Mouse (Mus musculus): Measurements from ENCODE around the gene Bsn.
"Not testable (repeated sequence)": the region's sequence is repeated elsewhere in the genome, so short reads cannot be mapped to it uniquely, and the experiment has no call there.

Bsn gene

DNA sequence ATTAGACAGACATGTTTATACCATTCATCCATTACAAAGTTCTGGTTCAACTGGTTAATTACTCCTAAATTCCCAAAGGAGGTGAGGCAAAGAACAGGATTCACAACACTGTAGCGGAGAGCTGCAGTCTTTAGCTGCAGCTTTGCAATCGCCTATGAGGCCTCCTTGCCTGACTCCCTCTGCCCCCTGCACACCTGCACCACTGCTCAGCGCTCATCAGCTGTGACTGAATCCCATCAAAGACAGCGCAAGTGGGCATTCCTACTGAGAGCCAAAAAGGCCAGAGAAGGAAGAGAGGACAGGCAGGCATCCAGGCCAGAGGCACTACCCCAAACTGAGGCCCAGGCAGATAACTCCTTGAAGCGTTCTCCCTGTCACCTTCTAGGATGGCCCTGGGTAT is 42.6 kb downstream of the Bsn start:
- DNase-seq: no peak

DNA sequence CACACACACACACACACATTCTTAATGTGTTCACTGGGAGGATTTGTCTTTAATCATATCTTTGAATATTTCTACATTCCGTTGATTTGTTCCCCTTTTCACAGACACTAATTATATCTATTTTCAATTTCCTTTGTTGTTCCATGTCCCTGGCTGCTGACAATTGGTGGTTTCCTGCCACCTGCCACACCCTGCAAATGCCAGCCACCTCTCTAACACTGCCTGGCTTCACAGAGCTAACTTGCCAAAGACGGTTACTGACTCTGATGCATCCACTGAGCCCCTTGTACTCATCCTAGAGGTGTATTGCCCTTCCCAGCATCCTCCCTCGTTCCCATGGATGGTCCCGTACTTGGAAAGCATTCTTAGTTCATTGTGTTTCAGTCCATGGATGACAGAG is 43.7 kb downstream of the Bsn start:
- DNase-seq: peak in 1 of 2 experiments; percentile 30

DNA sequence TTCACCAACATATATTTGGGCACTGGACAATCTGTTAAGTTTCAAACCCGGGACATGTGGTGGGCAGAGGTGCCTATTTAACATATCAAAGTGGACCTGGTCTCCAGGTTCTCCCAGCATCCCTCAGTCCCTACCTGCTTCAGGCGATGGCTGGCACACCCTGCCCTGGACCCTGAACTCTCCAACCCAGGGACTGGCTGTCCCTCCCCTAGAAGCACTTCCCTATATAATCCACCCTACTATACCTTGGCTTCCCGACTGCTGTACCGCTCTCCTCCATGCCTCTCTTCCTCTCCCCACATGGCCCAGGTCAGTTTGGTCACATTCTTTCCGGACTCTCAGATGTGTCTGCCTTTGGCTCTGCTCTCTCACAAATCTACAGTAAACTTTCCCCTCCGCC is 44.4 kb downstream of the Bsn start:
- DNase-seq: no peak

DNA sequence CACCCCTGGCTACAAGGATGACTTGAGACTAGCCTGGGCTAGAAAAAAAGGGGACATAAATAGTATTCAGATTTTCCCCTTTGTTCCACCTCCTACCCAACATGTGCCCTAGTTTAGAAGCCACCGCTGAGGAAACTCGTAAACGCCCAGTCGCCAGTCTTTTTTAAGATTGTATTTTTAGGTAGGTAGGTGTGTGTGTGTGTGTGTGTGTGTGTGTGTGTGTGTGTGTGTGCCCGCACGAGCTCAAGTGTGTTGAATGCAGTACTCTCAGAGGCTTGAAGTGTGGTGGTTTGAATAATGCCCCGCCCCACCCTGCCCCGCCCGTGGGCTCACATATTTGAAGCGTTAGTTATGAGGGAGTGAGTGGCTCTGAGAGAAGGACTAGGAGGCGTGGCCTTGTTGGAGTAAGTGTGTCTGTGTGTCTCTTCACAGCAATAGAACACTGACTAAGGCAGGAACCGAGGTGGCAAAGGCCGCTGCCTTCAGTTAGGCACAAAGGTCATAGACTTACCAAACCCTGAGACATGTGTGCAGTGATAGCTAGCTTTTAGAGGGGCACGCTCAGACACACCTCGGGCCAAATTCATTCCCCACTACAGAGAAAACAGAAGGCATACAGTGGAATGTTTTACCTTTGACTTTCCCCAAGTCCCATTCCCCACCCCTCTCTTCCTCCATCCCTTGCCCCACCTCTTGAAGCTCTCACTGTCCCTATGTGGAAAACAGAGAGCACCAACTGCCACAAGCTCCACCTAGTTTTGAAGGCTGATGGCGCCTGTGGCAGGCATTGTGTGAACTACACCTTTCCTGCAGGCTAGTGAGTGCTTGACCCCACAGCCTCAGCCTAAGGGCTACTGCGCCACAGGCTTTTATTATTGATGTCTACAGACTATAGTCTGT is 45.6 kb downstream of the Bsn start:
- no peak for DNase-seq

DNA sequence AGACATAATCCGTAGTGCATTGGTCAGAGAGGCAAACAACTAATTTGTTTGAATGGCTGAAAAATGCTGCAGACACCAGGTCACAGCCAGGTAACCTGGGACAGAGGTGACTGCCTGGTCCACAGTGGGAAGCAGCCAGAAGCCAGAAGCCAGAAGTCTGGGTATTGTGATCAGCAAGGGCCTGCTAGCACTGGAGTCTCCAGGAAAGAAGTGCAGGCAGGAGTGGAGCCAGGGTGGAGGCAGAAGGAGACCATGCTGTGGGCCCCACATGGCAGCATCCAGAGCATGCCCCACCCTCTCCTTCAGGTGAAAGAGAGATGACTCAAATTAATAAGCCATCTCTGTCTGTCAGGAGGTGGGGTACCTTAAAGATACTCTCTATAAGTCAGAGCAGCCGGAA is 46.7 kb downstream of the Bsn start:
- no peak for DNase-seq

DNA sequence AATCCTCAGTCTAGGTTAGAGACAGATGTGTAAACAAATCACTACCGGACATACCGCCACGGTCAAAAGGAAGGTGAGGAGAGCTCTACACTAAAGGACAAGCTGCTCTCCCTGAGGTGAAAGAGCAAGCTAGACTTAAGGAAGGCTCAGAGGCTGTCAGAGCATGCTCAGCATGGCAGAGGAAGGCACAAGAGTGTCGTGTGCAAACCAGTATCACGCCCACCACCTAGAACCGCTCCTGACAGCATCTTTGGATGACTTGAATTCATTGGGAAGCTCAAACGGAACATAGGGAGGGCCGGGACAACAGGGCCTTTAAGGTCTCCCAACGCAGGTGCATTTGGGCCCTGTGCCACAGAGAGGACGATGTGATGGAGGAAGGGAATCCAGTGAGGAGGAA is 48.8 kb downstream of the Bsn start:
- DNase-seq: no peak

DNA sequence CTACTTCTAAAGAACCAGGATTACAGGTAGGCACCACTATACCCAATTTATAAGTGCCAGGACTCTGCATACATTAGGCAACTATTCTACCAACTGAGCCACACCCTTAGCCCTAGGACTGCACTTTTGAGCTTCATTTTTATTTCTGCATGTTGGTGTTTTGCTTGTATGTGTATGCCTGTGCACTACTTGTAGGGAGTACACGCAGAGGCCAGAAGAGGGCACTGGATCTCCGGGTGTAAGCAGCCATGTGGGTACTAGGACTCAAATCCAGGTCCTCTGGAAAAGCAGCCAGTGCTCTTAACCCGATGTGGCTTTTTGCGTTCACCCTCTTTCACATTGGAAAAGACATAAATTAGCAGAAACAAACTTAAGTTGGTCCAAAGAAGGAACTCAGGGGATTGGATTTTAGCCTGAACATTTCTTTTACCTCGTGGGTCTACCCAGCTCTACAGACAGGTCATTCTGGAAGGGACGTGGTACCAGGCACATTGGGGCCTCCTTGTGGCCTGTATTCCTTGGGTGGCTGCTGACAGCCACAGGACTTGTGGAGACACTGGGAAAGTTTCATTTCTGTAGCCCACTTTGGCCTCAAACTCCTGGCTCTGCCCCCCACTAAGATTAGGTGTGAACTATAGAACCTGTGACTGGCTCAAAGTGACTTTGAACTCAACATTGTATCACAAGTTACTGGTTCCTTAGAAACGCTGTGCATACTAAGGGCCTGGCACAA is 50.1 kb downstream of the Bsn start:
- no peak for DNase-seq

DNA sequence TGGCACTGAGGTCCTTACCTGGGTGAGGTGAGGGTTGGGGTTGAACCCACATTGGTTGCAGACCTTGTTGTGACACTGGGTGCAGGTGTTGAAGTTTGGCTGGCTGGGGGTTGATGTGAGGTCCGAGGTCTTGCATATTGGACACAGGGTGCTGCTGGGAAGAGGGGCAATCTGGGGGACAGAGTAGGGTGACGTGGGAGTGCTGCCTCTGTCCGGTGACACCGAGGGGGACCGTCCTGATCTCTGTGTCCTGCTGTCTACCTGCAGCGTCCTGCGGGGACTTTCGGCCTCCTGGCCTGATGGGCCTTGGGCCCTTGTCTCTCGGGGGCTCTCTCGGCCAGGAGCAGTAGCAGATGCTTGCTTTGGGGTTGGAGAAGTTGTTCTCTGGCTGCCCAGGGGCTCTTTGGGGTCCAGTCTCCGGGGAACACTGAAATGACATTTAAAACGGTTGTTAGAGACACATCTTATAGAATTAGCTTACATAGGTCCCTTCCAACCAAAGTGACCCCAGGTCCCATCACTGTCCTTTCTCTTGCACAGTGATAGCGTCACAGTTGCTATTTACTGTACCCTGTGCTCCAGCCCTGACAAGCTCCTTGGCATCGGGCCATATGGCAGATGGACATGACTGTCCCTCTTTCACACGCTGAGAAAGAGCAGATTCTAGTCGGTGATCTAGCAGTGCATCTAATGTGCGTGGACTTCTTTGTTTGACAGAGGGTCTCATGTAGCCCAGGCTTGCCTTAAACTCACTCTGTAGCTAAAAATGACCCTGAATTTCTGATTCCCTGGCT is 50.8 kb downstream of the Bsn start:
- no peak for DNase-seq

DNA sequence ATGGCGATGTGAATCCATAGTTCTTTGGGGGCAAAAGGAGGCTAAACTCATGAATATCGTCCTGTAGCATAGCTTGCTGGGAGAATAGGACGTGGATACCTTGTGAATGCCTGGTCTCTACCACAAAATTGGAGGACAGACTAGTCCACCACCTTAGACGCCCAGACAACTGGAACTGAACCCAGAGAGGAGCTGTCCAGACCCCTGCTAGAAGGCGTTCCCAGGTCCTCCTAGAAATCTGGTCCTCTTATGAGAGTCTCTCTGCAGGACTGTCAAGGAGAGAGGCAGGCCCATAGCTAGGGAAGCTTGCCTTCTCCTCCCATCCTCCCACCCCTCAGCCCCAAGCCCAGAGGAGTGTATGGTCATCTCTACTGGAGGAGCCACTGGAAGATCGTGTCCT is 52.1 kb downstream of the Bsn start:
- DNase-seq: no peak

DNA sequence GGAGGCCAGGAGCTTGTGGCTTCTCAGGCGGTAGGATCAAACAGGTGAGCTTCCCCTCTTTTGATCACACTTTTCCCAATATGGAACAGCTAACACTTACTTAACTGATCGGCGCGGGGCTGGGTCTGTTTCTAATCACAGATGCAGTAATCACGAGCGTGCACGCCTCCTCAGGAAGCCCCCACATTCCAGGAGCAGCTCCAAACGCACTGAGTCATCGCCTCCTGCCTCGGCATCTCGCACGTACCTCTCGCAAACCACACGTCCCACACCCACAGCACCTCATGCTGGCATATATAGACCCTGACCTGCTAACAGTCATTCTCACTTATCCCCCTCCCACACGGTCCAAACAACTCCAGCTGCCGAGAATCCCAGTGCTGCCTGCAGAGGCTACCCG is 52.7 kb downstream of the Bsn start:
- no peak for DNase-seq

DNA sequence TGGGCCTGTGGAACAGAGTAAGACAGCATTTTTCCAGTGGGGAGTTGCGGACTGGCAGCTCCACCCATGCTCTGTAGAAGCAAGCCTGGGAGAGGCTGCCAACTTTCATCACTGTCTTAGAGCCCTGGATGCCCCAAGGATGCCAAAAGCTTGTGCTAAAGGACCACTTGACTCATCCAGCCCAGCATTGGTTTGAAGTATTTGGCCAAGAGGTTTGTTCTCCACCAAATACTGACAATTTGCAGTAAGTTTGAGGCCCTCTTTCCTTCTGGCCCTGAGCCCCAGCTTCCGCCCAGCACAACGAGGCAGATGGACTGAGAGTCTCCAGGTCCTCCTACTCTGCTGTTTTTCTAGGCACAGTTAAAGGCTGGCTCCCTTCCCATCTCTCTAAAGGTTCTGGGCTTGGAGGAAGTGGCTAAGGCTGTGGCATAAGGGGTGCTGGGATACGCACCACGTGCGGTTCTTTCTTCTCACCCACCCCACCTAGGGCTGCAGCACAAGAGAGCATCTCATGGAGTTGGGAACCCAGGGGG is 53.2 kb downstream of the Bsn start:
- no peak for DNase-seq

DNA sequence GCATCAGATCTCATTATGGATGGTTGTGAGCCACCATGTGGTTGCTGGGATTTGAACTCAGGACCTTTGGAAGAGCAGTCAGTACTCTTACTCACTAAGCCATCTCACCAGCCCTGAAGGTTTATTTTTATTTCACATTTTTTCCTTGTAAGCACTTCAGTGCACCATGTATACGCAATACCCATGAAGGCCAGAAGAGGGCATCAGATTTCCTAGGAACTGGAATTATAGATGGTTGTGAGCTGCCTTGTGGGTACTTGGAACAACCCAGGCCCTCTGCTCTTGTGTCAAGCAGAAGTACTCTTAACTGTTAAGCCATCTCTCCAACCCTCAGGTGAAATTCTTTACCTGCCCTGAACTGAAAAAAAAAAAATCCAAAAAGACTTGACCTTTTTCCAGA is 54.0 kb downstream of the Bsn start:
- DNase-seq: peak in 1 of 2 experiments; percentile 33

DNA sequence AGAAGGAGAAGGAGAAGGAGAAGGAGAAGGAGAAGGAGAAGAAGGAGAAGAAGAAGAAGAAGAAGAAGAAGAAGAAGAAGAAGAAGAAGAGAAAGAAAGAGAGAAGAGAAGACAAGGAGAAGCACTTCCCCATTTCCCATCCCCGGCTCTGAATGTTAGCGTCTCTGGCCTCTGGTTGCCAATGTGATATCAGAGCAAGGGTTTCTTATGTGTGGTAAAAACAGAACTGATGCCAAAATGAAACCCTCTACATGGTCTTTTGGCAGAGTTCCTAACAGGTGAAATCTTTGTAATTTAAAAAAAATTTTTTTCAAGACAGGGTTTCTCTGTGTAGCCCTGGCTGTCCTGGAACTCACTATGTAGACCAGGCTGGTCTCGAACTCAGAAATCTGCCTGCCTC is 54.5 kb downstream of the Bsn start:
- not testable (repeated sequence) for DNase-seq

DNA sequence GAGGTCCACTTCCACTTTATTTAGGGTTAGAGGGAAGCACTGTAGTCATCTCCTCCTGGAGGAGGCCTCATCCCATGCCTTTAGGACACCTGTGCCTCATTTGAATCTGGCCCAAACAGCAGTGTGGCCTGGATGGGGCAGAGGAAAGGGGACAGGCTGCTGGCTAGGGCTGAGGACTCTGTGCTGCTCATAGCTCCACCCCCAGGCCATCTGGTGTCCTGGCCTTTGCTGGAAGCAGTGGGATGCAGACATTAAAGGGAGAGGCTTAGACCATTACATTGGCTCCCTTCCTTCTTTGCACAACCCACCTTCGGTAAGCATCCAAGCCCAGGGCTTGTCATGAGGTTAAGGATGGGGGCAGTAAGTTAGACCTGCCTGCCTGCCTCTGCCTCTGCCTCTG is 56.7 kb downstream of the Bsn start:
- DNase-seq: no peak

DNA sequence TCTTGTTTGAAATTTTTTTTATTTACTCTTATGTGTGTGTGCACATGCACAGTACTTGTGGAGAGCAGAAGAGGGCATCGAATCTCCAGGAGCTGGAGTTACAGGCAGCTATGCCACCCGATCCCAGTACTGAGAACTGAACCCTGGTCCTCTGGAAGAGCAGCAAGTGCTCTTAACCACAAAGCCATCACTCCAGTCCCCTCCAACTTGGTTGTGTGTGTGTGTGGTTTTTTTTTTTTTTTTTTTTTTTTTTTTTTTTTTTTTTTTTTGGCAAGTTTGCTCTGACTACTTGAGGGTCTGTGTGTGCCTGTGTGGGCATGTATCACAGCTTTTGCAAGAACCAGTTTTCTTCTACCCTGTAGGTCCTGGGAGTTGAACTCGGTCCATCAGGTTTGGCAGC is 57.8 kb downstream of the Bsn start:
- no peak for DNase-seq

DNA sequence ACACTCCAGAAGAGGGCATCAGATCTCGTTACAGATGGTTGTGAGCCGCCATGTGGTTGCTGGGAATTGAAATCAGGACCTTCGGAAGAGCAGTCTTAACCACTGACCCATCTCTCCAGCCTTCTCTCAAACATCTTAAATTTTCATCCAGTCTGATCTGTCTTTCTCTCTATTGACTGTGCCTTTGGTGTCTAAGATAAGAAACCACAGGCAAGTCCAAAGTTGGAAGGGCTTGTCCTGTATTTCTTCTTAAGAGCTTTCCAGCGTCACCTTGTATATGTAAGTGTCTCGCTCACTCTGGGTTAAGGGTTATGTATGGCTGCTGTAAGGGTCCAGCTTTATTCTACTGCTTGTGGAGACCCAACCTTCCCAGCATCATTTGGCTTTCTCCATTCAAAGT is 58.7 kb downstream of the Bsn start:
- DNase-seq: no peak

DNA sequence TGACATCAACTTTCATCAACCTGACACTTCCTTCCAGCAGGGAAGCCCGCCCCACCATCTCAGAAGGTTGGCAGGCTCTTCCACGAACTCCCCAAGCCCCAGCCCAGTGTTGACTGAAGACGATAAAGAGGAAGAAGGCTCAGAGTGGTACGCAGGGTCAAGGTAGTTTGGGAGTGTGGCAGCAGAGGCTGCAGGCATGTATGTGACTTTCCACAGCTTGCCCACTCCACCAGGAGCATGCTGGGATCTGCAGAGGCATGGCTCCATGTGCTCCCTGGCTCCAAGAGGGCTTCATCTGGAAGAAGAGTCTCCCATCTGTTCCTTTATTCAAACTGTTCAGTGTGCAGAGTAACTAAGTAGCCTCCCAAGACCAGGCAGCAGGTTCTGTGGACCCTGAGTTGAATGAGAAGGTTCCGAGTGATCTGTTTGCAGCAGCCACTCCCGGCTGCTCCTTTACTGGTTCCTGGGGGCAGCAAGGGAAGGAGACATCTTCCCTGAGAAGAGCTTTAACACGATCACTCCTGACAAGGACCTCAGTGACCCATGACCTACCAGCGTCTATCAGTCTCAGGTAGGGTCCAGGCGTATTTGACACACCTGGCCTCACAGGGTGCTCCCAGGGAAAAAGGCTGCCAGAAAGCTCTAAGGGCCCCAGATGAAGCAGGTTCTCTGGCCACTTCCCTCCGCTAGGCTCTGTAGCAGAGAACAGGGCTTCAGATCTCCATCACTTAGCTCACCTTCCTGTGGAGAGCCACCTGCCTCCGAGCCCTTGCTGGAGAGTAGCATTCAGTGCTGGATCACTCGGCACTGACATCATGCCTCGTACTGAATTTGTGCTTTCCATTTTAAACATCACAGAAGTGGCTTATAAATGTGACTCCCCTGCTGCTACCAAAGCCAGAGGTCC is 60.9 kb downstream of the Bsn start:
- DNase-seq: no peak

DNA sequence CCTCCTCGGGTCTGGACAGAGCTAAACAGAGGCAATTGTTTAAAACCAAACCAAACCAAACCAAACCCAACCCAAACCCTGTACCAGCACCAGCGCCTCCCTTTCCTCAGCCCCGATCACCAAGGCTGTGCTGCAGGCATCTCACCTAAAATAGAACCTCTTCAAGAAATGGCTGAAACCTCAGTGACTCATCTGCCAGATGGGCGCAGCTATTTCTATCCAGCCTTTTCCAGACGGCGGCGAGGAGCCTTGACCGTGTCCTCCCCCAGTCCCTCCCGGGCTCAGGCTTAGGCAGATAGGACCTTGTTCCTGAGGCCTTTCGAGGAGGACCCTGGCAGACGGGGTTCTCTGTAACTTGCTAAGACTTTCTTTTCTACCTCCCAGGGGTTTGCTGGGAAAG is 61.9 kb downstream of the Bsn start:
- DNase-seq: no peak

DNA sequence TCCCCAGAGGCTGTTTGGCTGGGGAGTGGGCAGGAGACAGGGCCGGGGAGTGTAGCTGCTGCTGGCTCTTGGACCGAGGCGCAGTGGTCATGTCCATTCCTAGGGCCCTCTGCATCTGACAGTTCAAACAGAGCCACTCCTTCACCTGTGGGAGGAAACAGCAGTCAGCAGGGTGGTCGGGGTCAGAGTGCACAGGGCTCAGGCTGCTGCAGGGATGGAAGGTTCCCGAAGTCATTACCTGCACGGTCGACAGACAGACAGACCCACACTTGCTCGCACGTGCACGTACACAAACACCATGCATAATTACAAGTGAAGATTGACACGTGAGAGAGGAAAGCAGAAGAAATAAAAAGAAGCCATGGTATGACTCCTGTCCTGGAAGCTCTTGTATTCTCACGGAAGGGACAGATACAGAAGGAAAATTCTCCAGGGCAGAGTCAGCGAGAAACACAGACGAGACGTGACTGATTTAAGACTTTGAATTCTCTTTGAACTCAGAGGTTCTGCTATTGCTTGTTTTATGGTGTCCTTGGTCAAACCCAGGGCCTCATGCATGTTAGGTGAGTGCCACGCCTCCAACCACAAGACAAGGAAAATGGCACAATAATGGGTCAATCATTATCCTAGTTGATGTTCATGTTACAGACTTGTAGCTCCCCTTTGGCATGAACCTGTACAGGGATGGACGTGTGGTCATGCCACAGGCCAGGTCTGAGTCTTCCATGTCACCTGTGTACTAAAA is 63.6 kb downstream of the Bsn start:
- DNase-seq: no peak

DNA sequence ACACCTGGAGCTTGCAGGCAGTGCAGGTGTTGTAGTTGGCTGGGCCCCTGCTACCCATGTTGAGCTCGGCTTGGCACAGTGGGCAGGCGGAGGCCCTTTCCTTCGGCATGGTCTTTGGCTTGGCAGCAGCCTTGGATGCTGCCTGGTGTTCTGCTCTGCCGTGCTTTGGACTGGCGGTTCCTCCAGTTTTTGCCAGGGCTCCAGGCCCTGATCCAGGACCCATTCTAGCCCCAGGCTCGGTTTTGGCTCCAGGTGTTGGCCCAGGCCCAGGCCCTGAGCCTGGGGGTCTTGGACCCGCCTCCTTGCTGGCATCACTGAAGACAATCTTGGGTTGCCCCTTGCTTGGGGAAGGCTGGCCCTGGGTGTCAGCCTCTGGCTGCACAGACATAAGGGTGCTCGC is 64.5 kb downstream of the Bsn start:
- DNase-seq: no peak

DNA sequence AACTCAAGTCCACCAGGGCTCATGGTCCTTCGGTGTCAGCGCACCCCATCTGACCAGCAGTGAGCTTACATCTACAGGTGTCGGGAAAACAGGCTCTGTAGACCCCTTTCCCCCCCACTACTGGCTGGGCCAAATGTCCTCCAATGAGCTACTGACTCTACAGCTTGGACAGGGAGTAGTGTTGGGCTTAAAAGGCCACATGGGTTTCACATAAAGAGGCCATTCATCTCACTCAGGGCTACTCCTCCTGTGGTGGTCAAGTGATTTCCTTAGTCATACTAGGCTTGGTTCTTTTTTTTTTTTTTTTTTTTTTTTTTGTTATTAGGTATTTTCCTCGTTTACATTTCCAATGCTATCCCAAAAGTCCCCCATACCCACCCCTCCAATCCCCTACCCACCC is 66.3 kb downstream of the Bsn start:
- DNase-seq: no peak
